Mouse (Mus musculus): Measurements from ENCODE around the gene Defb10.
"Not testable (repeated sequence)": the region's sequence is repeated elsewhere in the genome, so short reads cannot be mapped to it uniquely, and the experiment has no call there.

The Defb10 gene

DNA sequence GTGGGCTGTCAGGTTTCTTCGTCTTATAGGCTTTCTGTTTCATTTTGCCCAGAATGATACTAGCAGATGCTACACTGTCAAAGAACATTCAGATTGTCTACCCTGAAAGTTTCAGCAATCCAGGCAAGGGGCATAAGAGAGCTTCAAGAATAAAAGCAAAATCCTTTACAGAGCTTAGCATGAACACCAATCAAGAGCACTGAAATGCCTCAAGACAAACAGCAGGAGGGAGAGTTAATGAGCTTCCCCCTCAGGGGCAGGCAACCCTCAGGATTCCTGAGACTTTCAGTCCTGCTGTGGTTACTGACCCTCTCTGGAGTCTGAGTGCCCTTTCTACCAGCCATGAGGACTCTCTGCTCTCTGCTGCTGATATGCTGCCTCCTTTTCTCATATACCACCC, at the start of gene Defb10:
Defb10 (plus strand) TSS at position 316 of the 400 bp plus-strand sequence.
- DNase-seq (ENCODE audit: extremely low spot score): not testable (repeated sequence)

DNA sequence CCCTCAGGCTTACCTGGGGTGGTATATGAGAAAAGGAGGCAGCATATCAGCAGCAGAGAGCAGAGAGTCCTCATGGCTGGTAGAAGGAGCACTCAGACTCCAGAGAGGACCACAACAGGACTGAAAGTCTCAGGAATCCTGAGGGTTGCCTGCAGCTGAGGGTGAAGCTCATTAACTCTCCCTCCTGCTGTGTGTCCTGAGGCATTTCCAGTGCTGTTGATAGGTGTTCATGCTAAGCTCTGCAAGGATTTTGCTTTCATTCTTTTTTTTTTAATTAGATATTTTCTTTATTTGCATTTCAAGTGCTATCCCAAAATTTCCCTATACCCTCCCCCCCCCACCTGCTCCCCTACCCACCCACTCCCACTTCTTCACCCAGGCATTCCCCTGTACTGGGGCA, 26.6 kb downstream of the Defb10 start, which contains the start of gene Defb9:
Defb9 (minus strand) TSS at position 101 of the 400 bp plus-strand sequence.
- not testable (repeated sequence) for DNase-seq (ENCODE audit: extremely low spot score)

DNA sequence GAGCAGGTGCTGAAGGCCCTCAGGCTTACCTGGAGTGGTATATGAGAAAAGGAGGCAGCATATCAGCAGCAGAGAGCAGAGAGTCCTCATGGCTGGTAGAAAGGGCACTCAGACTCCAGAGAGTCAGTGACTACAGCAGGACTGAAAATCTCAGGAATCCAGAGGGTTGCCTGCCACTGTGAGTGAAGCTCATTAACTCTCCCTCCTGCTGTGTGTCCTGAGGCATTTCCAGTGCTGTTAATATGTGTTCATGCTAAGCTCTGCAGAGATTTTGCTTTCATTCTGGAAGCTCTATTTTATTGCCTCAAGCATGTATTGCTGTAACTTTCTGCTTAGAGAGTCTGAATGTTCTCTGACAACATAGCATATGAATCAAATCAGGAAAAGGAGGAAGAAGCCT, 47.6 kb downstream of the Defb10 start, which contains the start of gene Defb11:
Defb11 (minus strand) TSS at position 123 of the 400 bp plus-strand sequence.
- DNase-seq (ENCODE audit: extremely low spot score): not testable (repeated sequence)

Measured in embryo, embryonic 9.5 days (tissue).